Mouse (Mus musculus): ENCODE results near the gene 1700019N19Rik. TPM values are rescaled to one million over a fixed set of nuclear protein-coding genes. Genes with fewer than 3 reads are reported as not detected.

1700019N19Rik gene
- polyA plus RNA-seq (2014; fragmentation: Illumina TruSeq; extraction: RNeasy Lipid Tissue Mini Kit (QIAGEN cat#74804); ENCODE audit: low read depth, low replicate concordance), result not detected

GRCm38 (mm10) chr19:58794284-58794683 lies at the start of gene 1700019N19Rik:
Gene 1700019N19Rik, minus strand, starts transcription at chr19:58794461.

GRCm38 (mm10) chr19:58759423-58759822 lies 34.8 kb downstream of the 1700019N19Rik start, which contains the start of gene Pnliprp2:
Gene Pnliprp2, plus strand, starts transcription at chr19:58759719.

Other genes with a start within 250 kb of the 1700019N19Rik start
- gene Pnlip, start 142.0 kb downstream of the 1700019N19Rik start, polyA plus RNA-seq (2014; fragmentation: Illumina TruSeq; extraction: RNeasy Lipid Tissue Mini Kit (QIAGEN cat#74804); ENCODE audit: low read depth, low replicate concordance), result not detected
- not detected for gene Pnliprp1, start 65.6 kb downstream of the 1700019N19Rik start, polyA plus RNA-seq (2014; fragmentation: Illumina TruSeq; extraction: RNeasy Lipid Tissue Mini Kit (QIAGEN cat#74804); ENCODE audit: low read depth, low replicate concordance)
- gene Pnliprp2, start 34.7 kb downstream of the 1700019N19Rik start, polyA plus RNA-seq (2014; fragmentation: Illumina TruSeq; extraction: RNeasy Lipid Tissue Mini Kit (QIAGEN cat#74804); ENCODE audit: low read depth, low replicate concordance), result not detected
- gene Eno4, start 149.0 kb upstream of the 1700019N19Rik start, polyA plus RNA-seq (2014; fragmentation: Illumina TruSeq; extraction: RNeasy Lipid Tissue Mini Kit (QIAGEN cat#74804); ENCODE audit: low read depth, low replicate concordance), result not detected
- gene Hspa12a, start 149.2 kb upstream of the 1700019N19Rik start, polyA plus RNA-seq (2014; fragmentation: Illumina TruSeq; extraction: RNeasy Lipid Tissue Mini Kit (QIAGEN cat#74804); ENCODE audit: low read depth, low replicate concordance), result 24.6 TPM